In genomic region chr15:101235342-101235698, GRCm38 (mm10) we compare ENCODE assay signal across 13 mouse cellular contexts. TPM values are rescaled to one million over a fixed set of nuclear protein-coding genes. Genes with fewer than 3 reads are reported as not detected.
A peak's percentile ranks its signal among the peaks of the same experiment; 100 is the strongest.
DNase-seq lines count a peak whose midpoint lies in the region; ATAC-seq and TF ChIP-seq lines count a peak whose summit lies in the region.
"Had no signal": no experiment of that assay in that cellular context is flagged by ENCODE, and none has a peak within 500 bp of the region (broad histone marks: within the 10 kb centered on the region; RNA-seq: fewer than 3 reads in every experiment).

No protein-coding gene starts in this region.

- no peak overlapping the region; the same call in 1 of the 2 replicates for H3K9ac ChIP-seq in limb, embryonic 12.5 days (replicated peaks)
- no peak overlapping the region for H3K9ac ChIP-seq in embryonic facial prominence, embryonic 13.5 days
- H3K9ac ChIP-seq in stomach, postnatal 0 days (ENCODE audit: low read length) = peak overlapping the region; percentile 27; the same call in 1 of the 2 replicates
- H3K9ac ChIP-seq: embryonic facial prominence, embryonic 12.5 days; liver, embryonic 15.5 days had no signal

- 33% methylated on average over 5 of the region's 5 CpGs for WGBS in limb, embryonic 12.5 days
- 44% methylated on average over 5 of the region's 5 CpGs for WGBS in limb, embryonic 10.5 days
- 19% methylated on average over 5 of the region's 5 CpGs for WGBS in embryonic facial prominence, embryonic 13.5 days
- 18% methylated on average over 5 of the region's 5 CpGs for WGBS in stomach, postnatal 0 days

- H3K4me3 ChIP-seq in limb, embryonic 12.5 days (replicated peaks) = no peak overlapping the region
- H3K4me3 ChIP-seq in limb, embryonic 10.5 days = no peak overlapping the region
- H3K4me3 ChIP-seq in embryonic facial prominence, embryonic 13.5 days = no peak overlapping the region
- H3K4me3 ChIP-seq in stomach, postnatal 0 days (ENCODE audit: low read depth, low read length) = no peak overlapping the region
- H3K4me3 ChIP-seq: embryonic facial prominence, embryonic 12.5 days; gastrocnemius, adult 2 months; liver, embryonic 15.5 days had no signal

- H3K4me2 ChIP-seq in limb, embryonic 12.5 days = no peak overlapping the region
- H3K4me2 ChIP-seq in embryonic facial prominence, embryonic 13.5 days = no peak overlapping the region
- H3K4me2 ChIP-seq in stomach, postnatal 0 days (replicated peaks; ENCODE audit: low read depth) = 0 out of 2 replicates have a peak overlapping the region, but pooled peaks have one; percentile 17
- H3K4me2 ChIP-seq: embryonic facial prominence, embryonic 12.5 days; liver, embryonic 15.5 days had no signal

- peaks cover 45% of the 10 kb centered on the region for H3K4me1 ChIP-seq in limb, embryonic 12.5 days (replicated peaks)
- peaks cover 56% of the 10 kb centered on the region for H3K4me1 ChIP-seq in limb, embryonic 10.5 days
- peaks cover 55% of the 10 kb centered on the region for H3K4me1 ChIP-seq in embryonic facial prominence, embryonic 13.5 days
- H3K4me1 ChIP-seq in stomach, postnatal 0 days (replicated peaks; ENCODE audit: control insufficient read depth, insufficient read depth) = peaks cover 2% of the 10 kb centered on the region; the same call in 1 of the 2 replicates

- H3K27ac ChIP-seq in limb, embryonic 12.5 days = peak overlapping the region; percentile 29; the same call in 1 of the 2 replicates
- no peak overlapping the region for H3K27ac ChIP-seq in limb, embryonic 10.5 days
- peak overlapping the region; percentile 30; the same call in 1 of the 2 replicates for H3K27ac ChIP-seq in embryonic facial prominence, embryonic 13.5 days
- peak overlapping the region; percentile 83 for H3K27ac ChIP-seq in stomach, postnatal 0 days (replicated peaks)
- H3K27ac ChIP-seq: embryonic facial prominence, embryonic 12.5 days; liver, embryonic 15.5 days had no signal

- 0 out of 2 replicates have a peak, but pooled peaks have one; percentile 6 for ATAC-seq in frontal cortex, adult (ENCODE audit: low TSS enrichment)
- ATAC-seq in limb, embryonic 12.5 days (ENCODE audit: insufficient number of reproducible peaks, insufficient read depth, low FRiP score, low TSS enrichment, low read depth) = no peak
- ATAC-seq in embryonic facial prominence, embryonic 13.5 days (ENCODE audit: insufficient number of reproducible peaks, insufficient read depth, low FRiP score, low TSS enrichment, low read depth) = no peak
- no peak for ATAC-seq in stomach, postnatal 0 days (ENCODE audit: low FRiP score, low TSS enrichment)

- no peaks in the 10 kb centered on the region for H3K9me3 ChIP-seq in limb, embryonic 12.5 days
- H3K9me3 ChIP-seq in limb, embryonic 10.5 days (replicated peaks) = no peaks in the 10 kb centered on the region
- no peaks in the 10 kb centered on the region for H3K9me3 ChIP-seq in embryonic facial prominence, embryonic 13.5 days
- no peaks in the 10 kb centered on the region for H3K9me3 ChIP-seq in stomach, postnatal 0 days (ENCODE audit: control insufficient read depth, low read length)
- H3K9me3 ChIP-seq: embryonic facial prominence, embryonic 12.5 days; liver, embryonic 15.5 days had no signal

- TF ChIP-seq EP300 in stomach, postnatal 0 days (optimal IDR thresholded peaks at IDR 0.05) = no peak

- no peak for DNase-seq in frontal cortex, postnatal 25 days (ENCODE audit: low spot score in 2 of 2)
- DNase-seq in limb, embryonic 10.5 days (ENCODE audit: low spot score) = no peak
- DNase-seq in stomach, postnatal 0 days (ENCODE audit: low spot score) = no peak
- DNase-seq in urinary bladder, adult 18-20 months (ENCODE audit: low spot score in 2 of 2) = no peak
- no peak for DNase-seq in frontal cortex, postnatal 14 days (ENCODE audit: low spot score in 2 of 2)
- DNase-seq: B cell, adult 2 months; gastrocnemius, adult 2 months; heart, postnatal 36 days had no signal

- peaks cover 20% of the 10 kb centered on the region for H3K27me3 ChIP-seq in limb, embryonic 12.5 days
- H3K27me3 ChIP-seq in limb, embryonic 10.5 days (ENCODE audit: low read depth, poor library complexity, severe bottlenecking) = peaks cover 34% of the 10 kb centered on the region
- 0 out of 2 replicates have a peak, but pooled peaks cover 3% of the 10 kb centered on the region for H3K27me3 ChIP-seq in embryonic facial prominence, embryonic 13.5 days
- H3K27me3 ChIP-seq in stomach, postnatal 0 days (ENCODE audit: control insufficient read depth, insufficient read depth, low read length) = no peaks in the 10 kb centered on the region
- H3K27me3 ChIP-seq: embryonic facial prominence, embryonic 12.5 days had no signal

- H3K36me3 ChIP-seq in limb, embryonic 12.5 days = peaks cover 30% of the 10 kb centered on the region
- peaks cover 28% of the 10 kb centered on the region for H3K36me3 ChIP-seq in limb, embryonic 10.5 days
- H3K36me3 ChIP-seq in embryonic facial prominence, embryonic 13.5 days = peaks cover 23% of the 10 kb centered on the region
- H3K36me3 ChIP-seq in stomach, postnatal 0 days (ENCODE audit: control insufficient read depth, insufficient read depth, low read length) = peaks cover 6% of the 10 kb centered on the region; the same call in 1 of the 2 replicates
- H3K36me3 ChIP-seq: liver, embryonic 15.5 days had no signal

- TF ChIP-seq CTCF in stomach, postnatal 0 days (IDR thresholded peaks at IDR 0.05; ENCODE audit: low read depth) = no peak

RNA-seq across cellular contexts. Expression of gene Grasp, which starts 11.3 kb away (rescaled TPM):
- polyA plus RNA-seq in limb, embryonic 12.5 days (2016; fragmentation: Nextera tagmentation; extraction: Ambion mirVana) = 7.9 and 10.5 TPM in 2 replicates
- polyA plus RNA-seq in limb, embryonic 10.5 days (2016; fragmentation: Nextera tagmentation; extraction: Ambion mirVana) = 5.4 and 6.9 TPM in 2 replicates
- 7.4 and 8.0 TPM in 2 replicates for polyA plus RNA-seq in embryonic facial prominence, embryonic 13.5 days (2015; fragmentation: Nextera tagmentation; extraction: Ambion mirVana)
- polyA plus RNA-seq in stomach, postnatal 0 days (2015; fragmentation: Nextera tagmentation; extraction: Ambion mirVana) = 2.0 TPM in 2 replicates

RNA-seq across cellular contexts. Expression of gene Nr4a1, which starts 18.7 kb away (rescaled TPM):
- 5.5 and 7.0 TPM in 2 replicates for polyA plus RNA-seq in limb, embryonic 12.5 days (2016; fragmentation: Nextera tagmentation; extraction: Ambion mirVana)
- polyA plus RNA-seq in limb, embryonic 10.5 days (2016; fragmentation: Nextera tagmentation; extraction: Ambion mirVana) = 4.1 and 7.1 TPM in 2 replicates
- 9.1 and 9.5 TPM in 2 replicates for polyA plus RNA-seq in embryonic facial prominence, embryonic 13.5 days (2015; fragmentation: Nextera tagmentation; extraction: Ambion mirVana)
- 9.4 and 17.1 TPM in 2 replicates for polyA plus RNA-seq in stomach, postnatal 0 days (2015; fragmentation: Nextera tagmentation; extraction: Ambion mirVana)

RNA-seq across cellular contexts. Expression of gene Atg101, which starts 48.8 kb away (rescaled TPM):
- polyA plus RNA-seq in limb, embryonic 12.5 days (2016; fragmentation: Nextera tagmentation; extraction: Ambion mirVana) = 66.9 and 67.4 TPM in 2 replicates
- 92.3 and 97.5 TPM in 2 replicates for polyA plus RNA-seq in limb, embryonic 10.5 days (2016; fragmentation: Nextera tagmentation; extraction: Ambion mirVana)
- 65.9 and 68.4 TPM in 2 replicates for polyA plus RNA-seq in embryonic facial prominence, embryonic 13.5 days (2015; fragmentation: Nextera tagmentation; extraction: Ambion mirVana)
- 49.3 and 50.4 TPM in 2 replicates for polyA plus RNA-seq in stomach, postnatal 0 days (2015; fragmentation: Nextera tagmentation; extraction: Ambion mirVana)

RNA-seq across cellular contexts. Expression of gene 6030408B16Rik, which starts 57.7 kb away (rescaled TPM):
- polyA plus RNA-seq in limb, embryonic 12.5 days (2016; fragmentation: Nextera tagmentation; extraction: Ambion mirVana) = 4.5 and 4.7 TPM in 2 replicates
- 1.8 and 4.1 TPM in 2 replicates for polyA plus RNA-seq in limb, embryonic 10.5 days (2016; fragmentation: Nextera tagmentation; extraction: Ambion mirVana)
- 0.56 and 0.60 TPM in 2 replicates for polyA plus RNA-seq in embryonic facial prominence, embryonic 13.5 days (2015; fragmentation: Nextera tagmentation; extraction: Ambion mirVana)
- polyA plus RNA-seq in stomach, postnatal 0 days (2015; fragmentation: Nextera tagmentation; extraction: Ambion mirVana) = 2.4 TPM in 2 replicates
